Comparison of ENCODE assay signal across 8 mouse cellular contexts in genomic region chr2:20519447-20520098, GRCm38 (mm10).
DNase-seq lines count a peak whose midpoint lies in the region; ATAC-seq and TF ChIP-seq lines count a peak whose summit lies in the region.

No protein-coding gene starts in this region.

- no peak for TF ChIP-seq POLR2A in testis, adult 2 months (IDR thresholded peaks at IDR 0.05; ENCODE audit: control insufficient read depth, low read depth, low read length)

- no peaks in the 10 kb centered on the region; the same call in 1 of the 2 replicates for H3K4me1 ChIP-seq in embryonic facial prominence, embryonic 14.5 days (ENCODE audit: control insufficient read depth, insufficient read depth, low read length)
- peaks cover 4 to 19% of the 10 kb centered on the region in 2 experiments for H3K4me1 ChIP-seq in heart, embryonic 14.5 days (ENCODE audit: control insufficient read depth in 2 of 2, insufficient read depth in 2 of 2, low read length in 2 of 2)
- peaks cover 9% of the 10 kb centered on the region for H3K4me1 ChIP-seq in testis, adult 2 months (ENCODE audit: control insufficient read depth, insufficient read depth, low read length)

- DNase-seq in right cerebral cortex, postnatal 14 days = peak; percentile 9
- DNase-seq in right cerebral cortex, postnatal 36 days (ENCODE audit: low spot score in 2 of 2) = no peak
- DNase-seq in embryonic facial prominence, embryonic 14.5 days (ENCODE audit: low spot score) = peak; percentile 82
- DNase-seq in kidney, postnatal 10 days = peak; percentile 88
- peak; percentile 80 to 90 for DNase-seq in lung, postnatal 4 days
- no peak for DNase-seq in frontal cortex, adult 2 months (ENCODE audit: extremely low spot score in 1 of 2, low spot score in 1 of 2)

- no peaks in the 10 kb centered on the region for H3K36me3 ChIP-seq in embryonic facial prominence, embryonic 14.5 days (ENCODE audit: control insufficient read depth, insufficient read depth, low read length)
- H3K36me3 ChIP-seq in heart, embryonic 14.5 days (ENCODE audit: control insufficient read depth, insufficient read depth, low read length) = no peaks in the 10 kb centered on the region
- no peaks in the 10 kb centered on the region for H3K36me3 ChIP-seq in testis, adult 2 months (ENCODE audit: control insufficient read depth, insufficient read depth, low read length)

- WGBS in embryonic facial prominence, embryonic 14.5 days = 2% methylated on average over 28 of the region's 39 CpGs
- WGBS in heart, embryonic 14.5 days = under 1% methylated on average over 33 of the region's 39 CpGs

- no peaks in the 10 kb centered on the region for H3K27me3 ChIP-seq in embryonic facial prominence, embryonic 14.5 days (replicated peaks; ENCODE audit: control insufficient read depth, insufficient read depth, low read length)
- H3K27me3 ChIP-seq in heart, embryonic 14.5 days (ENCODE audit: control insufficient read depth, insufficient read depth, low read length) = no peaks in the 10 kb centered on the region
- H3K27me3 ChIP-seq in testis, adult 2 months (ENCODE audit: control insufficient read depth, insufficient read depth, low read length) = no peaks in the 10 kb centered on the region

- H3K4me2 ChIP-seq in embryonic facial prominence, embryonic 14.5 days (ENCODE audit: low read depth, low read length) = peak overlapping the region; percentile 83
- H3K4me2 ChIP-seq in heart, embryonic 14.5 days (ENCODE audit: low read length) = peak overlapping the region; percentile 68

- peak overlapping the region; percentile 74 for H3K9ac ChIP-seq in embryonic facial prominence, embryonic 14.5 days (ENCODE audit: low read depth, low read length)
- peak overlapping the region; percentile 69 for H3K9ac ChIP-seq in heart, embryonic 14.5 days (ENCODE audit: low read length)

- peak overlapping the region; percentile 84 for H3K27ac ChIP-seq in embryonic facial prominence, embryonic 14.5 days (replicated peaks; ENCODE audit: low read depth, low read length)
- H3K27ac ChIP-seq in heart, embryonic 14.5 days (replicated peaks in 1 of 2; ENCODE audit: control insufficient read depth in 1 of 2, insufficient read depth in 1 of 2, low read depth in 2 of 2, low read length in 2 of 2) = peak overlapping the region; percentile 59 to 76
- no peak overlapping the region for H3K27ac ChIP-seq in testis, adult 2 months (ENCODE audit: control insufficient read depth, insufficient read depth, low read depth, low read length)

- H3K4me3 ChIP-seq in embryonic facial prominence, embryonic 14.5 days (ENCODE audit: low read depth, low read length) = peak overlapping the region; percentile 60
- peak overlapping the region; percentile 56 to 59 for H3K4me3 ChIP-seq in heart, embryonic 14.5 days (ENCODE audit: control insufficient read depth in 1 of 2, insufficient read depth in 1 of 2, low read depth in 1 of 2, low read length in 2 of 2)
- peak overlapping the region; percentile 46 for H3K4me3 ChIP-seq in testis, adult 2 months (ENCODE audit: control insufficient read depth, low read depth, low read length)

- TF ChIP-seq CTCF in testis, adult 2 months (IDR thresholded peaks at IDR 0.05; ENCODE audit: control insufficient read depth, insufficient read depth, insufficient replicate concordance, low read depth, low read length) = no peak

- H3K9me3 ChIP-seq in embryonic facial prominence, embryonic 14.5 days (ENCODE audit: control insufficient read depth, low read length) = no peaks in the 10 kb centered on the region
- no peaks in the 10 kb centered on the region for H3K9me3 ChIP-seq in heart, embryonic 14.5 days (ENCODE audit: control insufficient read depth, low read length)

- ATAC-seq in embryonic facial prominence, embryonic 14.5 days (ENCODE audit: low read depth) = peak; percentile 88
- peak; percentile 78 for ATAC-seq in heart, embryonic 14.5 days (ENCODE audit: insufficient number of reproducible peaks, insufficient read depth, low FRiP score, low read depth)

Comparison
In these comparisons a context has a peak if more than half of its experiments do, and no peak if none do; other contexts are left out.
1. DNase-seq: peak in right cerebral cortex, postnatal 14 days (single experiment), embryonic facial prominence, embryonic 14.5 days (single experiment), kidney, postnatal 10 days (single experiment) and lung, postnatal 4 days (2 of 2); none in right cerebral cortex, postnatal 36 days (0 of 2) and frontal cortex, adult 2 months (0 of 2).
2. Peak in every context shown above with its lines, with median percentiles within 50 percentile points of each other: H3K4me3 ChIP-seq.